Mouse (Mus musculus) left cerebral cortex, postnatal 25 days (tissue): ENCODE measurements around the gene Pepd. TPM values are rescaled to one million over a fixed set of nuclear protein-coding genes. Genes with fewer than 3 reads are reported as not detected.
A peak's percentile ranks its signal among the peaks of the same experiment; 100 is the strongest.

ENCODE experiments used
- DNase-seq, 2 experiments: peaks; one replicate each; pipeline ENCODE4 v3.0.0; 2022; ENCODE audit warnings: low spot score in 2 of 2, mixed read lengths in 1 of 2
- intact Hi-C: fragments of 180-260 bp; cut with DNase I; formaldehyde crosslinking; loops from one replicate; pipeline ENCODE4 v1.15.1; 2025
- total RNA-seq, 2 experiments: library from RNA; stranded (reverse); gene quantifications; 2 replicates each; pipeline ENCODE4 v1.2.3; 2021

Pepd gene
- 10 to 100 TPM; 29.5 to 32.6 TPM for total RNA-seq

- intact Hi-C loops, result loop anchor here (5.0 to 10.0 kb wide), 2 partner anchors 100 to 263 kb away; partner anchors contain the start of gene Chst8
- peak; percentile 86 to 87 for DNase-seq
Measured at GRCm38 (mm10) chr7:34911919-34912897, at the start of gene Pepd. Gene Pepd (plus strand): TSS chr7:34912379.

- no peak for DNase-seq
- intact Hi-C loops, result no loop called here
Measured at GRCm38 (mm10) chr7:34867289-34867688, 44.9 kb upstream of the Pepd start.

- peak; percentile 5 to 10 for DNase-seq
- intact Hi-C loops, result no loop called here
Measured at GRCm38 (mm10) chr7:34869693-34870092, 42.5 kb upstream of the Pepd start.

- DNase-seq, result no peak
- intact Hi-C loops, result no loop called here
Measured at GRCm38 (mm10) chr7:34876787-34877186, 35.4 kb upstream of the Pepd start.

- peak; percentile 10 to 55 for DNase-seq
- intact Hi-C loops, result no loop called here
Measured at GRCm38 (mm10) chr7:34877820-34878219, 34.4 kb upstream of the Pepd start.

GRCm38 (mm10) chr7:34888441-34888840 is 23.7 kb upstream of the Pepd start:
- no peak for DNase-seq
- intact Hi-C loops, result no loop called here

GRCm38 (mm10) chr7:34888891-34889290 is 23.3 kb upstream of the Pepd start:
- intact Hi-C loops, result no loop called here

GRCm38 (mm10) chr7:34892845-34893244 is 19.3 kb upstream of the Pepd start:
- intact Hi-C loops, result no loop called here
- no peak for DNase-seq

More at GRCm38 (mm10) chr7:34888891-34889290, 23.3 kb upstream of the Pepd start:
- peak; percentile 23 to 62 for DNase-seq

- no peak for DNase-seq
- intact Hi-C loops, result no loop called here
Measured at GRCm38 (mm10) chr7:34896461-34896860, 15.7 kb upstream of the Pepd start.

- intact Hi-C loops, result no loop called here
- peak; percentile 42 to 64 for DNase-seq
Measured at GRCm38 (mm10) chr7:34897058-34897457, 15.1 kb upstream of the Pepd start.

GRCm38 (mm10) chr7:34910096-34911066 is 1.8 kb upstream of the Pepd start:
- peak in 1 of 2 experiments; percentile 61 for DNase-seq
- intact Hi-C loops, result loop anchor here (5.0 to 10.0 kb wide), 2 partner anchors 98 to 264 kb away; partner anchors contain the start of gene Chst8

- DNase-seq, result no peak
- intact Hi-C loops, result loop anchor here (5.0 to 10.0 kb wide), 2 partner anchors 102 to 261 kb away; partner anchors contain the start of gene Chst8
Measured at GRCm38 (mm10) chr7:34913956-34914355, 1.8 kb downstream of the Pepd start.

- DNase-seq, result no peak
- intact Hi-C loops, result loop anchor here (10.0 kb wide), 1 partner anchor 259 kb away; no protein-coding TSS in a partner anchor
Measured at GRCm38 (mm10) chr7:34915555-34915954, 3.4 kb downstream of the Pepd start.

GRCm38 (mm10) chr7:34917558-34917957 is 5.4 kb downstream of the Pepd start:
- intact Hi-C loops, result loop anchor here (10.0 kb wide), 1 partner anchor 257 kb away; no protein-coding TSS in a partner anchor

GRCm38 (mm10) chr7:34917998-34918397 is 5.8 kb downstream of the Pepd start:
- intact Hi-C loops, result loop anchor here (10.0 kb wide), 1 partner anchor 257 kb away; no protein-coding TSS in a partner anchor
- DNase-seq, result no peak

More at GRCm38 (mm10) chr7:34917558-34917957, 5.4 kb downstream of the Pepd start:
- no peak for DNase-seq

GRCm38 (mm10) chr7:34918416-34918815 is 6.2 kb downstream of the Pepd start:
- intact Hi-C loops, result loop anchor here (10.0 kb wide), 1 partner anchor 256 kb away; no protein-coding TSS in a partner anchor
- DNase-seq, result no peak

GRCm38 (mm10) chr7:34919054-34919453 is 6.9 kb downstream of the Pepd start:
- intact Hi-C loops, result loop anchor here (10.0 kb wide), 1 partner anchor 256 kb away; no protein-coding TSS in a partner anchor
- no peak for DNase-seq

- intact Hi-C loops, result loop anchor here (10.0 kb wide), 1 partner anchor 255 kb away; no protein-coding TSS in a partner anchor
- DNase-seq, result no peak
Measured at GRCm38 (mm10) chr7:34919809-34920208, 7.6 kb downstream of the Pepd start.

- intact Hi-C loops, result no loop called here
- DNase-seq, result no peak
Measured at GRCm38 (mm10) chr7:34925208-34925607, 13.0 kb downstream of the Pepd start.
